Mouse (Mus musculus) heart, embryonic 15.5 days (tissue): ENCODE measurements around the gene Tm2d1. TPM values are rescaled to one million over a fixed set of nuclear protein-coding genes. Genes with fewer than 3 reads are reported as not detected.
A peak's percentile ranks its signal among the peaks of the same experiment; 100 is the strongest.
"Not testable (repeated sequence)": the region's sequence is repeated elsewhere in the genome, so short reads cannot be mapped to it uniquely, and the experiment has no call there.

ENCODE experiments used
- ATAC-seq: fragments of 200-750 bp; cut with Nextera tagmentation; replicated peaks from 2 replicates; pipeline ENCODE4 v1.8.0; 2017; ENCODE audit warnings: low read depth, moderate TSS enrichment; ENCODE audit not compliant: insufficient number of reproducible peaks, insufficient read depth, low FRiP score
- H3K27ac ChIP-seq: fragments of 300-500 bp; sonication (generic); 2 replicates; pipeline ENCODE4 v1.5.1; 2015; ENCODE audit warnings: mild to moderate bottlenecking, inconsistent platforms
- H3K27me3 ChIP-seq: fragments of 300-500 bp; sonication (generic); 2 replicates; pipeline ENCODE4 v1.6.1; 2015; ENCODE audit warnings: inconsistent platforms
- H3K36me3 ChIP-seq: fragments of 300-500 bp; sonication (generic); 2 replicates; pipeline ENCODE4 v1.6.1; 2015; ENCODE audit warnings: mild to moderate bottlenecking, inconsistent platforms
- H3K4me1 ChIP-seq: fragments of 300-500 bp; sonication (generic); replicated peaks from 2 replicates; pipeline ENCODE4 v1.6.1; 2015; ENCODE audit warnings: inconsistent platforms
- H3K4me2 ChIP-seq: fragments of 300-500 bp; sonication (generic); 2 replicates; pipeline ENCODE4 v1.6.1; 2015; ENCODE audit warnings: inconsistent platforms, mild to moderate bottlenecking, moderate library complexity
- H3K4me3 ChIP-seq: fragments of 300-500 bp; sonication (generic); 2 replicates; pipeline ENCODE4 v1.5.1; 2015; ENCODE audit warnings: mild to moderate bottlenecking, inconsistent platforms
- H3K9ac ChIP-seq: fragments of 300-500 bp; sonication (generic); 2 replicates; pipeline ENCODE4 v1.6.1; 2015; ENCODE audit warnings: mild to moderate bottlenecking, inconsistent platforms
- H3K9me3 ChIP-seq: fragments of 300-500 bp; sonication (generic); replicated peaks from 2 replicates; pipeline ENCODE4 v1.6.1; 2016; ENCODE audit warnings: inconsistent platforms
- WGBS: fragments of 180-500 bp; shearing (Covaris S2); methylation state at CpG from one replicate; pipeline ENCODE4 v1.1.7; 2015; ENCODE audit warnings: mixed read lengths; 5-methylcytosine and 5-hydroxymethylcytosine counted together
- polyA plus RNA-seq: library from polyadenylated mRNA; unstranded; fragments of >200 nt; fragmentation: Nextera tagmentation; extraction: Ambion mirVana; gene quantifications from 2 replicates; pipeline ENCODE4 v1.2.1, GENCODE M21; 2015

Gene Tm2d1
- 85.7 and 112 TPM in 2 replicates for polyA plus RNA-seq

- Histone ChIP-seq H3K9me3 (no peaks in the 10 kb centered on the region), H3K27me3 (no peaks in the 10 kb centered on the region), H3K4me1 (peaks cover 6% of the 10 kb centered on the region; the same call in 1 of the 2 replicates), H3K9ac (peak within 1 kb of the TSS; percentile 99), H3K36me3 (peaks cover 9% of the 10 kb centered on the region; the same call in 1 of the 2 replicates), H3K4me2 (peak within 1 kb of the TSS; percentile 62), H3K4me3 (peak within 1 kb of the TSS; percentile 98), H3K27ac (peak within 1 kb of the TSS; percentile 80)
- ATAC-seq: peak; percentile 89
- WGBS: under 1% methylated on average over 44 of the region's 46 CpGs
Measured at GRCm38 (mm10) chr4:98382716-98383424, at the start of gene Tm2d1. TSS of gene Tm2d1 (minus strand) at chr4:98383306.

DNA sequence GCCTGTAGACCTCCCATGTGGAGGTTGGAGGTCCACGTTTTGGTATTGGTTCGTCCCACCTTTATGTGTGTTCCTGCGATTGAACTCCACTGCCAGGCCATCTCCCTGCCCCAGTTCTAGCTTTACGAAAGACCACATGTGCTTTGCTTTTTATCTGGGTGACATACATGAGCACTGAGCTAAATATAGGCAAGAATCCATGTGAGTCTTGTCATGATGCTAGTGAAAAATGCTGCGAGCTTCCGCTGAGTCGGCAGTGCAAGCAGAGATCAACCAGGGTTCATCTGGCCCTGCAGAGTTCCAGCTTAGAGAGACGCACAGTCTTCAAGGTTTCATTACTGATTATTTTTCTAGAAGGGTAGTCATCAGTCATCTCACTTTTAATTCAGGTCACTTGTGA, 45.3 kb upstream of the Tm2d1 start:
- H3K4me2 ChIP-seq: no peak overlapping the region; the same call in 1 of the 2 replicates
- H3K27ac ChIP-seq: peak overlapping the region; percentile 50
- WGBS: 35% methylated on average over 8 of the region's 8 CpGs

GRCm38 (mm10) chr4:98415150-98415549, 32.0 kb upstream of the Tm2d1 start:
- not testable (repeated sequence) for H3K36me3 ChIP-seq, ATAC-seq, H3K9me3 ChIP-seq, H3K27ac ChIP-seq, H3K27me3 ChIP-seq, H3K9ac ChIP-seq, H3K4me2 ChIP-seq, H3K4me1 ChIP-seq, H3K4me3 ChIP-seq
- 95% methylated on average over 8 of the region's 8 CpGs for WGBS

More for the DNA sequence above, 45.3 kb upstream of the Tm2d1 start:
- no peaks in the 10 kb centered on the region for H3K27me3 ChIP-seq
- peaks cover 7% of the 10 kb centered on the region; the same call in 1 of the 2 replicates for H3K4me1 ChIP-seq
- no peak overlapping the region for H3K9ac ChIP-seq
- no peak overlapping the region for H3K4me3 ChIP-seq
- no peaks in the 10 kb centered on the region for H3K9me3 ChIP-seq
- H3K36me3 ChIP-seq: no peaks in the 10 kb centered on the region
- peak; percentile 73 for ATAC-seq

DNA sequence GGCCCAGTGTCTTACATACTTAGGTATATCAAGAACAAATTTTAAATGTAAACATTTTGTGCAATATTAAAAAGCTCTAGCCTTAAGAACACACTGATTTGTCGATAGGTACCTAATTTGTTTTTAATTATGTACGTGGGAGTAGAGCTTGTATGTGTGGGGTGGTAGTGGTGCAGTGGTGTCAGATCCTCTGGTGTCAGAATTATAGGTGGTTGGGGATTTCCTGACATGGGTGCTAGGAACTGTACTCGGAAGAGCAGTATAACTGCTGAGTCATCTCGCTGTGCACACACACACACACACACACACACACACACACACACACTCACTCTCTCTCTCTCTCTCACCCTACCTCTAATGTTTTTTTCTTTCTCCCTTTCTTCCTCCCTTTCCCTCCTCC, 25.3 kb upstream of the Tm2d1 start:
- WGBS: 82% methylated on average over 4 of the region's 4 CpGs
- no peak for ATAC-seq
- H3K4me1 ChIP-seq: no peaks in the 10 kb centered on the region

DNA sequence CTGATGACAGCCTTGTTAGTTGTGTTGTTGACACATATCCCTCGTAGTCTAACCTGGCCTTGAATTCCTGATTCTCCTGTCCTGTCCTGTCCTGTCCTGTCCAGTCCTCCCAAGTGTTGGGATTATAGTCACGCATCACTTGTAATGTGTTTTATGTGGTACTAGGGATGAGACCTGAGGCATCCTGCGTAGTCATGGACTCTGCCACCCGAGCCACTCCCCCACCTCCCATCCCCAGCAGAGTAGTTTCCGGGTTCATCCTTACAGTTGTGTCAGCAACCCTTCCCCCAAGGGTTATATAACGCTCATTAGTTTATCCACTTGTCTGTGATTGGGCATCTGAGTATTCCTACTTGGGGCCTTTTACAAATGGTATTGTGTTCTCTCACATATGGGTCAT, 21.3 kb upstream of the Tm2d1 start:
- Histone ChIP-seq H3K4me2 (no peak overlapping the region), H3K4me1 (peaks cover 11% of the 10 kb centered on the region), H3K27ac (no peak overlapping the region), H3K9ac (no peak overlapping the region), H3K4me3 (no peak overlapping the region), H3K36me3 (no peaks in the 10 kb centered on the region), H3K9me3 (no peaks in the 10 kb centered on the region), H3K27me3 (no peaks in the 10 kb centered on the region)
- WGBS: 77% methylated on average over 6 of the region's 6 CpGs
- no peak for ATAC-seq

More for the DNA sequence above, 25.3 kb upstream of the Tm2d1 start:
- no peak overlapping the region for H3K4me2 ChIP-seq
- no peak overlapping the region for H3K27ac ChIP-seq
- H3K4me3 ChIP-seq: no peak overlapping the region
- H3K9me3 ChIP-seq: no peaks in the 10 kb centered on the region
- H3K36me3 ChIP-seq: no peaks in the 10 kb centered on the region
- H3K27me3 ChIP-seq: no peaks in the 10 kb centered on the region
- H3K9ac ChIP-seq: no peak overlapping the region

DNA sequence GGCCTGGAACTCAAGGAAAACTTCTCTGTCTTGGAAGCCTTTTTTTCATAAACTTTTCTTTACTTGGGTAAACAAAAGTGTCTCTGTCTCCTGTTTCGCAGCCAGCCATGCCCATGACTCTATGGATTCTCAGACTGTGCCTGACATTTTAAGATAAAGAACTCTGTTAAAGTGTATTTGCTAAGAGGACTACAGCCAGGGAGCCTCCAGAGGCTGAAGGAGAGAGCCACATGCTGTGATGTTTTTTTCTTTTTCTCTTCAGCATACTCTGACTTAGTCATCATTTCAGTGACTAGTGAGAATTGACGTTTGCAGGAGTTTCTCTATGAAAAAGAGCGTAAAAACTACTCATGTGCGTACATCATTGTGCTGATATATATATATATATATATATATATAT, 20.4 kb upstream of the Tm2d1 start:
- Histone ChIP-seq H3K4me2 (no peak overlapping the region), H3K36me3 (no peaks in the 10 kb centered on the region), H3K4me3 (no peak overlapping the region), H3K9me3 (no peaks in the 10 kb centered on the region), H3K4me1 (peaks cover 11% of the 10 kb centered on the region), H3K9ac (no peak overlapping the region), H3K27me3 (no peaks in the 10 kb centered on the region), H3K27ac (no peak overlapping the region)
- WGBS: 74% methylated on average over 4 of the region's 4 CpGs
- ATAC-seq: no peak

- H3K4me2 ChIP-seq: no peak overlapping the region
- H3K4me3 ChIP-seq: no peak overlapping the region
- ATAC-seq: no peak
- H3K36me3 ChIP-seq: no peaks in the 10 kb centered on the region
- H3K9me3 ChIP-seq: no peaks in the 10 kb centered on the region
- 65% methylated on average over 2 of the region's 2 CpGs for WGBS
- H3K27me3 ChIP-seq: no peaks in the 10 kb centered on the region
- no peak overlapping the region for H3K9ac ChIP-seq
- H3K4me1 ChIP-seq: peaks cover 12% of the 10 kb centered on the region
- H3K27ac ChIP-seq: peak overlapping the region; percentile 43
Measured at GRCm38 (mm10) chr4:98401584-98401962, 18.5 kb upstream of the Tm2d1 start.

DNA sequence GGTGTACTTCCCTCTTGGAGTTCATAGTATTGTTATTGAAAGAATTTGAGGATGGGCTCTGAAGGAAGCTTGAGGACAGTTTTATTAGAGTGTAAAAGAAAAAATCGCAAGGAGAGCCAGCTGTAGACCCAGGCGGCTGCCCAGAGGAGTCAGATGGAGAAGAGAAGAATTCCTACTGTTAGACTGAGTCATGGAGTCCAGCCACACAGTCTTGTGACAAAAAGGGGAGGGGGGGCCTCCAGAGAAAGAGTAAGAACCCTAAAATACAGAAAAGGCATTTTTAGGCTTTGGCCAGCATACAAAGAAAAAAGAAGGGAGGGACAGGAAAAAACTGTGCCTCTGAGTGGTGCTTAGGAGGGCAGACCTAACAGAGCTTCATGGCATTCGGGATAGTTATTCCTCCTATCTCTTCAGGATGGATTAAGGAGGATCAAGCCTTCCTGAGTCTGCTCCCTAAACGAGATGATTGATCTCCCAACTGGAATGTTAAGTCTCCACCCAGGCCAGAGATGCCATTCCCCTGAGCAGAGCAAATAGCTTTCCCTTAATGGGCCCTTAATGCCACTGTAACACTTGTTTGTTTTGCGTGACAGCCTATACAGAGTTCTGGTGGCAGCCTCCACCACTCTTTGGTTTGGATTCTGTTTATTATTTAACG, 17.9 kb upstream of the Tm2d1 start:
- H3K36me3 ChIP-seq: no peaks in the 10 kb centered on the region
- H3K9ac ChIP-seq: no peak overlapping the region
- 34% methylated on average over 6 of the region's 6 CpGs for WGBS
- no peak overlapping the region for H3K4me3 ChIP-seq
- H3K4me2 ChIP-seq: no peak overlapping the region
- no peak for ATAC-seq
- peak overlapping the region; percentile 43 for H3K27ac ChIP-seq
- peaks cover 15% of the 10 kb centered on the region for H3K4me1 ChIP-seq
- H3K9me3 ChIP-seq: no peaks in the 10 kb centered on the region
- H3K27me3 ChIP-seq: no peaks in the 10 kb centered on the region

GRCm38 (mm10) chr4:98395690-98396437, 12.8 kb upstream of the Tm2d1 start, which contains the start of gene Patj:
TSS of gene Patj (plus strand) at chr4:98395785.
- Histone ChIP-seq H3K4me1 (peaks cover 6% of the 10 kb centered on the region), H3K36me3 (no peaks in the 10 kb centered on the region), H3K27ac (peak within 1 kb of the TSS; percentile 79), H3K4me2 (peak within 1 kb of the TSS; percentile 79), H3K9me3 (no peaks in the 10 kb centered on the region), H3K27me3 (no peaks in the 10 kb centered on the region), H3K4me3 (peak within 1 kb of the TSS; percentile 69), H3K9ac (peak within 1 kb of the TSS; percentile 82)
- WGBS: 2% methylated on average over 73 of the region's 73 CpGs
- peak; percentile 83 for ATAC-seq

DNA sequence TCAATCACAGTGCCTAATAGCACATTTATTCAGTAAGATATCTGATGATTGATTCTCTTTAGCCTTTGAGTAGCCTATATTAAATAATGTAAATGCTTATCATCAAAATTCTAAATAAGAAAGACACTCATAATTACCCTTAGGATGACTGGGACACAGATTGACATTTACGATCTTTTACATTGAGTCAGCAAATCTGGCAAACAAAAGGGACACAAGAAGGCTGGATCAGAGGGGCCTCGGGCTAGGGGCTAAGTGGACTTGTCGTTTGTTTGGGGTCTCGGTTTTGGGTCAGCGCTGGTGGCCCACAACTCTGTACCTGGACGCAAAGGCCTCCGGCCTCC, 12.2 kb upstream of the Tm2d1 start:
- peaks cover 4% of the 10 kb centered on the region for H3K4me1 ChIP-seq
- peak overlapping the region; percentile 82 for H3K9ac ChIP-seq
- peak overlapping the region; percentile 79 for H3K27ac ChIP-seq
- H3K4me3 ChIP-seq: peak overlapping the region; percentile 69
- H3K9me3 ChIP-seq: no peaks in the 10 kb centered on the region
- H3K4me2 ChIP-seq: peak overlapping the region; percentile 79
- H3K27me3 ChIP-seq: no peaks in the 10 kb centered on the region
- no peak for ATAC-seq
- no peaks in the 10 kb centered on the region for H3K36me3 ChIP-seq
- 4% methylated on average over 7 of the region's 7 CpGs for WGBS

DNA sequence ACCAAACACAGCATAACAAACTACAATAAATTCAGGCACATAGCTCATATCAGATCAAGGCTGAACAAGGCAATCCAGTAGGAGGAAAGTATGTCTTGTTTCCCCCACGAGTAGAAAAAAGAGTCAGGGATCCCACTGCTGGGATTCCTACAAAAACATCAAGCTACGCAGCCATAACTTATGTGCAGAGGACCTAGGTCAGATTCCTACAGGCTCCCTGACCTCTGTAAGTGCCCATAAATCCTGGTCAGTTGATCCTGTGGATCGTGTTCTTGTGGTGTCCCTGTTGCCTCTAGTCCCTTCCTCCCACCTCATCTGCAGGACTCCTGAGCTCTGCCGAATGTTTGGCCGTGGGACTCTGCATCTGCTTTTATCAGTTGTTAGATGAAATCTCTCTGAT, 1.9 kb upstream of the Tm2d1 start:
- Histone ChIP-seq H3K4me2 (no peak overlapping the region), H3K27ac (no peak overlapping the region), H3K4me3 (no peak overlapping the region), H3K9ac (no peak overlapping the region), H3K36me3 (no peaks in the 10 kb centered on the region), H3K4me1 (peaks cover 6% of the 10 kb centered on the region; the same call in 1 of the 2 replicates), H3K27me3 (no peaks in the 10 kb centered on the region), H3K9me3 (no peaks in the 10 kb centered on the region)
- WGBS: 51% methylated on average over 5 of the region's 5 CpGs
- no peak for ATAC-seq
